Mouse (Mus musculus) CH12.LX (cell line): Measurements from ENCODE around the gene Angptl8.

ENCODE experiments used
- CHD1 ChIP-seq: IDR thresholded peaks from 2 replicates; pipeline ENCODE4 v1.6.1; 2012; ENCODE audit warnings: low read depth, low read length, improper control_type of control experiment, inconsistent platforms
- CTCF ChIP-seq, 2 experiments: IDR thresholded peaks in 1 of 2; conservative IDR thresholded peaks in 1 of 2; 2 replicates each; pipeline ENCODE4 v1.5.1; 2011 to 2012; ENCODE audit warnings: low read depth in 2 of 2, low read length in 2 of 2, improper control_type of control experiment in 1 of 2, inconsistent platforms in 1 of 2, mild to moderate bottlenecking in 1 of 2, moderate library complexity in 1 of 2
- JUND ChIP-seq: conservative IDR thresholded peaks from 2 replicates; pipeline ENCODE4 v1.6.1; 2011; ENCODE audit warnings: low read depth, low read length, improper control_type of control experiment
- POLR2A ChIP-seq: IDR thresholded peaks from 2 replicates; pipeline ENCODE4 v1.6.1; 2011; ENCODE audit warnings: low read depth, mild to moderate bottlenecking, improper control_type of control experiment, low read length
- ZKSCAN1 ChIP-seq: IDR thresholded peaks from 2 replicates; pipeline ENCODE4 v1.6.1; 2012; ENCODE audit warnings: low read depth, inconsistent platforms, low read length, improper control_type of control experiment, borderline replicate concordance
- ZMIZ1 ChIP-seq: IDR thresholded peaks from 2 replicates; pipeline ENCODE4 v1.6.1; 2012; ENCODE audit warnings: low read depth, mild to moderate bottlenecking, inconsistent platforms, low read length, improper control_type of control experiment

DNA sequence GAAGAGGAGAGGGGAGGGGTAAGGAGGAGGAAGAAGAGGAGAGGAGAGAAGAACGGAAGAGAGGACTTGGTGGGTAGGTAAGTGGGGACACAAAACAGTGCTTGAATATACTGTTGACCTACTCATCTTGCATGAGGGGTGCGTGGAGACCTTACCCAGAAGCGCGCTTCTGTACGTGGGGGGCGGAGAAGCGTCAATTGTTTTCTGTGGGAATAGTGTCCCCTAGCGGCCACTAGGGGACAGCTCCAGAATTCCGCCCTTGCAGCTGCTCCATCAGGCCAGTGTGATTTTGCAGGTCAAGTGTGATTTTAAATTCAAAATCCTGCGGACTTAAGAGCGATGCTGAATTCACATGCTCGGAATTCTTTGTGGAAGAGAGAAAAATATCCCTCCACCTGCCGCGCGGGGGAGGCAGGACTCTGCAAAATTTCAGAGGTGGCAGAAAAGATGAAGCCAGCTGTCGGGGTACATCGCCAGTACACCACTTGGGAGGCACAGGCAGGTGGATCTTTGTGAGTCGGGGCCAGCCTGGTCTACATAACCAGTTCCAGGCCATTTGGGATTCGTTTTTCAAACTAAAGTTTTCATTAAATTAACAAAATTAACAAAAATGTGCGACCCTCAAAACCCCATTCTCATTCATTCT is 35.7 kb downstream of the Angptl8 start:
- TF ChIP-seq ZMIZ1: no peak
- peak; percentile 93 to 96 for TF ChIP-seq CTCF (conservative IDR thresholded peaks at IDR 0.05 in 1 of 2, IDR thresholded peaks at IDR 0.05 in 1 of 2; ENCODE audit: low read depth in 2 of 2, low read length in 2 of 2)
- TF ChIP-seq POLR2A: no peak
- TF ChIP-seq ZKSCAN1: no peak
- no peak for TF ChIP-seq CHD1
- TF ChIP-seq JUND: no peak
